Mouse (Mus musculus) spleen, postnatal 0 days (tissue): Measurements from ENCODE around the gene Mpp6. TPM values are rescaled to one million over a fixed set of nuclear protein-coding genes. Genes with fewer than 3 reads are reported as not detected.

Experiments
- polyA plus RNA-seq: library from polyadenylated mRNA; unstranded; fragments of >200 nt; fragmentation: Nextera tagmentation; extraction: Ambion mirVana; gene quantifications from 2 replicates; pipeline ENCODE4 v1.2.1, GENCODE M21; 2015

Gene Mpp6
- 50.2 and 55.8 TPM in 2 replicates for polyA plus RNA-seq

GRCm38 (mm10) chr6:50109757-50110378 is at the start of gene Mpp6:
Mpp6 (plus strand) TSS chr6:50110241.

Other genes starting within 250 kb of the Mpp6 start
- 25.9 and 31.8 TPM in 2 replicates for gene Gsdme, start 153.6 kb downstream of the Mpp6 start, polyA plus RNA-seq